Comparison of ENCODE assay signal across 23 mouse cellular contexts in genomic region chr8:70664631-70665030, GRCm38 (mm10). TPM values are rescaled to one million over a fixed set of nuclear protein-coding genes. Genes with fewer than 3 reads are reported as not detected.
DNase-seq lines count a peak whose midpoint lies in the region; ATAC-seq and TF ChIP-seq lines count a peak whose summit lies in the region.
"Had no signal": no experiment of that assay in that cellular context is flagged by ENCODE, and none has a peak within 500 bp of the region (broad histone marks: within the 10 kb centered on the region; RNA-seq: fewer than 3 reads in every experiment).

No protein-coding gene starts in this region.

- no peak for ATAC-seq in neural tube, embryonic 13.5 days (ENCODE audit: low read depth)
- ATAC-seq: activated CD4-positive, CD25-positive, alpha-beta regulatory T cell, adult 4 months; CD4-positive, CD25-positive, alpha-beta regulatory T cell, adult 4 months; Patski had no signal

- no peaks in the 10 kb centered on the region for H3K27me3 ChIP-seq in neural tube, embryonic 13.5 days
- no peaks in the 10 kb centered on the region for H3K27me3 ChIP-seq in MEL (ENCODE audit: control insufficient read depth in 1 of 2, insufficient read depth in 2 of 2, low read length in 2 of 2)
- H3K27me3 ChIP-seq: Patski had no signal

- H3K79me2 ChIP-seq in MEL (ENCODE audit: control insufficient read depth, insufficient read depth, low read length, poor library complexity), result no peaks in the 10 kb centered on the region

- no peak for TF ChIP-seq CTCF in MEL (IDR thresholded peaks at IDR 0.05 in 2 of 3, conservative IDR thresholded peaks at IDR 0.05 in 1 of 3; ENCODE audit: control insufficient read depth in 1 of 3, insufficient read depth in 1 of 3, low read depth in 2 of 3, low read length in 3 of 3, poor library complexity in 1 of 3, severe bottlenecking in 1 of 3)

- TF ChIP-seq RAD21 in MEL (IDR thresholded peaks at IDR 0.05; ENCODE audit: low read depth, low read length), result no peak

- no peak for DNase-seq in neural tube, embryonic 10.5 days (ENCODE audit: extremely low spot score, low spot score)
- DNase-seq in ES-E14 (ENCODE audit: low read depth, low spot score) (no peak), MEL (ENCODE audit: low read depth, low spot score) (peak; percentile 60)
- no peak for DNase-seq in left cerebral cortex, adult 8-10 months (ENCODE audit: low spot score in 2 of 2)
- DNase-seq in thymus, postnatal 25 days, result no peak
- DNase-seq: adrenal gland, adult 2 months; adrenal gland, adult 8-10 months; adrenal gland, postnatal 10 days; adrenal gland, postnatal 14 days; adrenal gland, postnatal 25 days; adrenal gland, postnatal 36 days; B cell, adult 2 months; cerebellum, adult 11 months; cerebellum, adult 11-12 months; cerebellum, adult 18-20 months; cerebellum, adult 2 months; cerebellum, adult 8-10 months had no signal

- no peak overlapping the region for H3K9ac ChIP-seq in neural tube, embryonic 13.5 days
- H3K9ac ChIP-seq in ES-E14 (ENCODE audit: insufficient read depth, low read depth, low read length, poor library complexity, severe bottlenecking), result no peak overlapping the region
- H3K9ac ChIP-seq in MEL (ENCODE audit: control insufficient read depth, low read depth, low read length, poor library complexity, severe bottlenecking), result 0 out of 2 replicates have a peak overlapping the region, but pooled peaks have one; percentile 23

- peaks cover 15% of the 10 kb centered on the region for H3K4me1 ChIP-seq in neural tube, embryonic 13.5 days (replicated peaks)
- H3K4me1 ChIP-seq in ES-E14 (ENCODE audit: control insufficient read depth in 2 of 2, insufficient read depth in 2 of 2, low read length in 2 of 2, poor library complexity in 1 of 2), result peaks cover 8 to 16% of the 10 kb centered on the region in 2 experiments; a peak in 2 of 4 replicates
- H3K4me1 ChIP-seq in MEL (ENCODE audit: control insufficient read depth in 1 of 2, insufficient read depth in 2 of 2, low read length in 2 of 2), result peaks cover 0 to 7% of the 10 kb centered on the region in 2 experiments; a peak in 3 of 4 replicates

- no peaks in the 10 kb centered on the region for H3K36me3 ChIP-seq in neural tube, embryonic 13.5 days
- no peaks in the 10 kb centered on the region for H3K36me3 ChIP-seq in ES-E14 (ENCODE audit: control insufficient read depth, insufficient read depth, low read length, poor library complexity, severe bottlenecking)
- H3K36me3 ChIP-seq in MEL (ENCODE audit: control insufficient read depth in 1 of 2, insufficient read depth in 2 of 2, low read length in 2 of 2), result 0 out of 4 replicates have a peak, but pooled peaks cover 0 to 2% of the 10 kb centered on the region in 2 experiments
- H3K36me3 ChIP-seq: G1E had no signal

- no peaks in the 10 kb centered on the region for H3K9me3 ChIP-seq in neural tube, embryonic 13.5 days
- no peaks in the 10 kb centered on the region for H3K9me3 ChIP-seq in ES-E14 (ENCODE audit: control insufficient read depth, insufficient read depth, low read depth, low read length)
- no peaks in the 10 kb centered on the region for H3K9me3 ChIP-seq in MEL (replicated peaks; ENCODE audit: insufficient read depth, low read length)
- H3K9me3 ChIP-seq: G1E had no signal

- TF ChIP-seq EP300 in MEL (IDR thresholded peaks at IDR 0.05; ENCODE audit: low read depth in 1 of 2, low read length in 2 of 2), result no peak

- H3K4me2 ChIP-seq in neural tube, embryonic 13.5 days, result no peak overlapping the region

- 74% methylated on average over 3 of the region's 3 CpGs for WGBS in neural tube, embryonic 13.5 days

- no peak for TF ChIP-seq POLR2A in MEL (IDR thresholded peaks at IDR 0.05; ENCODE audit: control insufficient read depth in 1 of 2, insufficient read depth in 1 of 2, low read depth in 1 of 2, low read length in 2 of 2, poor library complexity in 1 of 2)

- H3K4me3 ChIP-seq in neural tube, embryonic 13.5 days, result no peak overlapping the region
- H3K4me3 ChIP-seq in ES-E14 (ENCODE audit: insufficient read depth in 1 of 2, low read depth in 1 of 2, low read length in 2 of 2, poor library complexity in 1 of 2, severe bottlenecking in 1 of 2) (no peak overlapping the region), MEL (ENCODE audit: control insufficient read depth in 1 of 2, insufficient read depth in 1 of 2, low read depth in 2 of 2, low read length in 2 of 2) (peak overlapping the region in 1 of 2 experiments; percentile 31; a peak in 1 of 4 replicates)

- H3K27ac ChIP-seq in neural tube, embryonic 13.5 days (replicated peaks), result 0 out of 2 replicates have a peak overlapping the region, but pooled peaks have one; percentile 38
- H3K27ac ChIP-seq in ES-E14 (ENCODE audit: insufficient read depth, low read depth, low read length, poor library complexity, severe bottlenecking), result no peak overlapping the region
- peak overlapping the region; percentile 33 for H3K27ac ChIP-seq in MEL (ENCODE audit: control insufficient read depth, low read depth, low read length)

- in situ Hi-C loops in ES-E14 (cut with MboI; ENCODE audit: low sequenced_read_pairs in 2 of 2, unreplicated experiment in 2 of 2), result no loop called here

TF ChIP-seq in ES-E14, 5 proteins besides CTCF, POLR2A, EP300 and RAD21:
- TF ChIP-seq ZNF384 (IDR thresholded peaks at IDR 0.05; ENCODE audit: low read depth, low read length) (0 out of 2 replicates have a peak, but pooled peaks have one; percentile 41), HCFC1 (IDR thresholded peaks at IDR 0.05; ENCODE audit: borderline replicate concordance, insufficient read depth, low read length) (no peak), ZC3H11A (IDR thresholded peaks at IDR 0.05; ENCODE audit: borderline replicate concordance, low read depth, low read length) (no peak), MAFK (IDR thresholded peaks at IDR 0.05; ENCODE audit: insufficient read depth, low read depth, low read length) (no peak), CHD2 (IDR thresholded peaks at IDR 0.05; ENCODE audit: low read depth, low read length) (no peak)

TF ChIP-seq in MEL, 35 proteins besides CTCF, POLR2A, EP300 and RAD21:
- TF ChIP-seq ZNF384 (IDR thresholded peaks at IDR 0.05; ENCODE audit: low read depth, low read length), result peak; percentile 97
- TF ChIP-seq ELF1 (IDR thresholded peaks at IDR 0.05; ENCODE audit: low read depth, low read length), result peak; percentile 66
- TF ChIP-seq TAL1 (IDR thresholded peaks at IDR 0.05; ENCODE audit: low read length), result no peak
- TF ChIP-seq MAZ (IDR thresholded peaks at IDR 0.05; ENCODE audit: low read depth, low read length), result no peak
- no peak for TF ChIP-seq ZC3H11A (IDR thresholded peaks at IDR 0.05; ENCODE audit: low read depth, low read length)
- peak; percentile 40; the same call in 1 of the 2 replicates for TF ChIP-seq HCFC1 (IDR thresholded peaks at IDR 0.05; ENCODE audit: low read depth, low read length)
TF ChIP-seq in MEL: peak in this region for 3.

RNA-seq across cellular contexts. Expression of gene Pgpep1, which starts 4.4 kb away (rescaled TPM):
- 102 and 108 TPM in 2 replicates for polyA plus RNA-seq in neural tube, embryonic 13.5 days (2015; fragmentation: Nextera tagmentation; extraction: Ambion mirVana)
- total RNA-seq in ES-E14 (2012; rRNA removed) (15.5 and 21.4 TPM in 2 replicates), MEL (2012; rRNA removed) (12.6 and 13.7 TPM in 2 replicates)
- polyA plus RNA-seq in MEL (2012; ENCODE audit: insufficient read depth in 1 of 2, insufficient read length in 2 of 2, low read depth in 1 of 2, low replicate concordance in 2 of 2, missing spikeins in 1 of 2), result 10 to 100 TPM in 1 of 2 experiments, not detected in 1; 19.5 TPM
- total RNA-seq in left cerebral cortex, adult 8-10 months (2022), result 10 to 100 TPM; 11.2 to 17.0 (median 13.4) TPM

RNA-seq across cellular contexts. Expression of gene Lsm4, which starts 8.4 kb away (rescaled TPM):
- polyA plus RNA-seq in neural tube, embryonic 13.5 days (2015; fragmentation: Nextera tagmentation; extraction: Ambion mirVana), result 214 and 215 TPM in 2 replicates
- 171 and 204 TPM in 2 replicates for total RNA-seq in ES-E14 (2012; rRNA removed)
- 152 and 172 TPM in 2 replicates for total RNA-seq in MEL (2012; rRNA removed)
- polyA plus RNA-seq in MEL (2012; ENCODE audit: insufficient read depth in 1 of 2, insufficient read length in 2 of 2, low read depth in 1 of 2, low replicate concordance in 2 of 2, missing spikeins in 1 of 2), result 1,000 to 10,000 TPM in 1 of 2 experiments, 100 to 1,000 TPM in 1; 514 to 2,024 TPM
- total RNA-seq in left cerebral cortex, adult 8-10 months (2022), result 10 to 100 TPM; 61.5 to 65.0 (median 63.0) TPM

RNA-seq across cellular contexts. Expression of gene Gdf15, which starts 32.4 kb away (rescaled TPM):
- polyA plus RNA-seq in neural tube, embryonic 13.5 days (2015; fragmentation: Nextera tagmentation; extraction: Ambion mirVana), result not detected in 2 replicates
- 7.0 and 18.8 TPM in 2 replicates for total RNA-seq in ES-E14 (2012; rRNA removed)
- 0.15 and 1.8 TPM in 2 replicates for total RNA-seq in MEL (2012; rRNA removed)
- polyA plus RNA-seq in MEL (2012; ENCODE audit: insufficient read depth in 1 of 2, insufficient read length in 2 of 2, low read depth in 1 of 2, low replicate concordance in 2 of 2, missing spikeins in 1 of 2), result under 1 TPM in 1 of 2 experiments, not detected in 1; 0.63 TPM
- total RNA-seq in left cerebral cortex, adult 8-10 months (2022), result not detected
- total RNA-seq: G1E had no signal
- polyA plus RNA-seq: activated CD4-positive, CD25-positive, alpha-beta regulatory T cell, adult 4 months; CD4-positive, CD25-positive, alpha-beta regulatory T cell, adult 4 months had no signal

RNA-seq across cellular contexts. Expression of gene Jund, which starts 34.1 kb away (rescaled TPM):
- polyA plus RNA-seq in neural tube, embryonic 13.5 days (2015; fragmentation: Nextera tagmentation; extraction: Ambion mirVana), result 108 and 112 TPM in 2 replicates
- total RNA-seq in ES-E14 (2012; rRNA removed) (60.1 TPM in 2 replicates), MEL (2012; rRNA removed) (11.1 and 16.5 TPM in 2 replicates)
- polyA plus RNA-seq in MEL (2012; ENCODE audit: insufficient read depth in 1 of 2, insufficient read length in 2 of 2, low read depth in 1 of 2, low replicate concordance in 2 of 2, missing spikeins in 1 of 2), result 10 to 100 TPM in 1 of 2 experiments, not detected in 1; 18.8 TPM
- total RNA-seq in left cerebral cortex, adult 8-10 months (2022), result 100 to 1,000 TPM; 206 to 222 (median 214) TPM

RNA-seq across cellular contexts. Expression of gene Iqcn, which starts 38.6 kb away (rescaled TPM):
- polyA plus RNA-seq in neural tube, embryonic 13.5 days (2015; fragmentation: Nextera tagmentation; extraction: Ambion mirVana), result 0.08 and 0.17 TPM in 2 replicates
- total RNA-seq in ES-E14 (2012; rRNA removed) (0.09 and 0.16 TPM in 2 replicates), MEL (2012; rRNA removed) (0.03 TPM in 1 of 2 replicates, not detected in the other)
- not detected for polyA plus RNA-seq in MEL (2012; ENCODE audit: insufficient read depth in 1 of 2, insufficient read length in 2 of 2, low read depth in 1 of 2, low replicate concordance in 2 of 2, missing spikeins in 1 of 2)
- under 1 TPM in 1 of 4 experiments, not detected in 3; 0.07 TPM for total RNA-seq in left cerebral cortex, adult 8-10 months (2022)
- total RNA-seq: adrenal gland, postnatal 36 days; CH12.LX had no signal
- polyA plus RNA-seq: activated CD4-positive, CD25-positive, alpha-beta regulatory T cell, adult 4 months; G1E had no signal
